Mouse (Mus musculus): Measurements from ENCODE around the gene Rpl27. TPM values are rescaled to one million over a fixed set of nuclear protein-coding genes. Genes with fewer than 3 reads are reported as not detected.

The Rpl27 gene
- 469 and 481 TPM in 2 replicates for polyA plus RNA-seq (2016; fragmentation: Nextera tagmentation; extraction: Ambion mirVana)

DNA sequence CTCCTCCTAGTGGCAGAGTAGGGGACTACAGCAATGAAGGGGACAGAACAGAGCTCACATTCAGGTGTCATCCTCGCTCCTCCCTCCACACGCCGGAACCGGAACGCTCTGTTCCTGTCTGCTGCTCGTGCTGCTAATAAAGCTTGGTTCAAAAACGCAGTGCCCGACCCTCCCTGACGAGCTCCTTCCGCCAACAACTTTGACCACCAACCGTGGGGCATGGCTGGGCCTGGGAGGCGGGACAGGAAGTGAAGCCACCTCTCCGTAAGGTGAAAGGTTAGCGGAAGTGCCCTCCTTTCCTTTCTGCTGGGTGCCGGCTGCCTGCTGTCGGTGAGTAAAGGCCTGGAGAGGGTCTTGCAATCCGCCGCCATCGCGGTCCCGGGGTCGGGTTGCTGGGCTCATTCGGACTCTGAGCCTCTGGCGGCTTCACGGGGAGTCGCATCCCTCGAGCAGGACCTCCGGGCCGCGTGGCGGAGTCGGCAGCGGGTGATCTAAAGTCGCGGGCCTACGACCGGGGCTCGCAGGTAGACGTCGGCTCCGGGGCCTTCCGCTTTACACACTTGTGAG lies at the start of gene Rpl27:
Gene Rpl27, plus strand, starts transcription at position 172 of the 567 bp plus-strand sequence.
- Histone ChIP-seq H3K27me3 (replicated peaks; ENCODE audit: low read depth, poor library complexity, severe bottlenecking) (no peaks in the 10 kb centered on the region), H3K9me3 (no peaks in the 10 kb centered on the region), H3K27ac (replicated peaks) (peak within 1 kb of the TSS; percentile 98), H3K4me1 (peaks cover 20% of the 10 kb centered on the region), H3K4me3 (peak within 1 kb of the TSS; percentile 90), H3K36me3 (replicated peaks) (peaks cover 39% of the 10 kb centered on the region)
- under 1% methylated on average over 42 of the region's 42 CpGs for WGBS
- DNase-seq (ENCODE audit: low spot score), result peak; percentile 99

DNA sequence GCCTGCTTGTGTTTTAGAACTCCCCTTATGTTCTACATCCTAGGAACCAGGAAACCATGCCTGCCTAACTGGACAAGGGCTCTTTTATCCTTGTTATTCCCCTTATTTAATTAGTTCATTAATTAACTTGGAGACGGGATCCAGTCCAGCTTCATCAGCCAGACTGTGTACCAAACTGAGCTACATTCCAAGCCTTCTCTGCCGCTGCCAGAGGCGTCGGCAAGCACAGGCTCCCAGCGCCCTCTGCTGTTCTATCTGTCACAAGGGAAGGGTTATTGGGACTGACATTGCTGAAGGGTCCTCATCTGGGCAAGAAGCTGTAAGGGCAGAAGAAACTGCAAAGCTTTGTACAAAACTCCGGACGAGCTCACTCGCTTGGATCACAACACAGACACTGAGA lies 47.0 kb upstream of the Rpl27 start:
- 8% methylated on average over 8 of the region's 8 CpGs for WGBS
- H3K27me3 ChIP-seq (replicated peaks; ENCODE audit: low read depth, poor library complexity, severe bottlenecking), result no peaks in the 10 kb centered on the region
- H3K4me1 ChIP-seq, result no peaks in the 10 kb centered on the region
- H3K36me3 ChIP-seq (replicated peaks), result no peaks in the 10 kb centered on the region
- no peak overlapping the region for H3K27ac ChIP-seq (replicated peaks)
- no peaks in the 10 kb centered on the region for H3K9me3 ChIP-seq
- no peak overlapping the region for H3K4me3 ChIP-seq
- DNase-seq (ENCODE audit: low spot score), result peak; percentile 81

DNA sequence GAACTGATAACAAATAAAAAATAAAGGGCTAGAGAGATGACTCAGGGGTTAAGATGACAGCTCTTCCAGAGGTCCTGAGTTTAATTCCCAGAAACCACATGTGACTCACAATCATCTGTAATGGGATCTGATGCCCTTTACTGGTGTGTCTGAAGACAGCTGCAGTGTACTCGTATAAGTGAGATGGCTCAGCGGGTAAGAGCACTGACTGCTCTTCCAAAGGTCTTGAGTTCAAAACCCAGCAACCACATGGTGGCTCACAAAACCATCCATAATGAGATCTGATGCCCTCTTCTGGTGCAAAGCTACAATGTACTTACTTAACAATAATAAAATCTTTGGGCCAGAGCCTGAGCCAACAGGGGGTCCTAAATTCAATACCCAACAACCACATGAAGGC lies 26.8 kb upstream of the Rpl27 start:
- 89% methylated on average over 2 of the region's 2 CpGs for WGBS

DNA sequence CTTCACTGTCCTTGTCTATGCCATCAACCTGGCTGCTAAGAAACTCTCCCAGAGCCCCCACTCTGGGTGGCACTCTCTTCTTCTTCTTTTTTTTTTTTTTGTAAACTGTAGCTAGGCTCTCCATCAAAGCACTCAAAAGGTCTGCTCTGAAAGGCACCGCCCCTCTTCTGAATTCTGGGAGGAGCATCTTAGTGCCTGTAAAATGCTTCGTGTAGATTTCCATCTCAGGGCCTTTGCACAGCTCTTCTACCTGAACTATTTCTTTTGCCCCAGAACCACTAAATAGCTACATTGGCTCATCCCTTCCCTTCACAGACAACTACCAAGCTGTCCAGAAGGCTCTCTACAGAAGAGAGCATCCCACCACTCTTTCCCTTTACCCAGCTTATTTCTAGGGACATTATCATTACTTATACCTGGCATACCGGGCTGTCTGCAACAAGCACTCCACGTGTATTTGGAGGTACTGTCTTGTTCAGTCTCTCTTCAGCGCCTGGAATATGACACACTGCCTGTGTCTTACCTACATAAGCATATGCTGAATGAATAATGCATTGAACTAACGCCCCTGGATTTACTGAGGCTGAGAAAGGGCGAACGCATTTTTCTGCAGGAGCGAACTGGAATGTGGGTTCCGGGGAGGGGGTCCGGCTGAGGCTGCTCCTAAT lies 25.5 kb upstream of the Rpl27 start:
- H3K9me3 ChIP-seq, result no peaks in the 10 kb centered on the region
- peak overlapping the region; percentile 76 for H3K4me3 ChIP-seq
- H3K27me3 ChIP-seq (replicated peaks; ENCODE audit: low read depth, poor library complexity, severe bottlenecking), result no peaks in the 10 kb centered on the region
- H3K4me1 ChIP-seq, result peaks cover 11% of the 10 kb centered on the region
- no peak for DNase-seq (ENCODE audit: low spot score)
- peaks cover 30% of the 10 kb centered on the region for H3K36me3 ChIP-seq (replicated peaks)
- peak overlapping the region; percentile 95 for H3K27ac ChIP-seq (replicated peaks)
- WGBS, result 2% methylated on average over 11 of the region's 11 CpGs

More for the DNA sequence above, 26.8 kb upstream of the Rpl27 start:
- Histone ChIP-seq H3K4me1 (peaks cover 11% of the 10 kb centered on the region), H3K36me3 (replicated peaks) (peaks cover 42% of the 10 kb centered on the region), H3K9me3 (no peaks in the 10 kb centered on the region), H3K27ac (replicated peaks) (no peak overlapping the region), H3K4me3 (no peak overlapping the region), H3K27me3 (replicated peaks; ENCODE audit: low read depth, poor library complexity, severe bottlenecking) (no peaks in the 10 kb centered on the region)
- DNase-seq (ENCODE audit: low spot score), result no peak

DNA sequence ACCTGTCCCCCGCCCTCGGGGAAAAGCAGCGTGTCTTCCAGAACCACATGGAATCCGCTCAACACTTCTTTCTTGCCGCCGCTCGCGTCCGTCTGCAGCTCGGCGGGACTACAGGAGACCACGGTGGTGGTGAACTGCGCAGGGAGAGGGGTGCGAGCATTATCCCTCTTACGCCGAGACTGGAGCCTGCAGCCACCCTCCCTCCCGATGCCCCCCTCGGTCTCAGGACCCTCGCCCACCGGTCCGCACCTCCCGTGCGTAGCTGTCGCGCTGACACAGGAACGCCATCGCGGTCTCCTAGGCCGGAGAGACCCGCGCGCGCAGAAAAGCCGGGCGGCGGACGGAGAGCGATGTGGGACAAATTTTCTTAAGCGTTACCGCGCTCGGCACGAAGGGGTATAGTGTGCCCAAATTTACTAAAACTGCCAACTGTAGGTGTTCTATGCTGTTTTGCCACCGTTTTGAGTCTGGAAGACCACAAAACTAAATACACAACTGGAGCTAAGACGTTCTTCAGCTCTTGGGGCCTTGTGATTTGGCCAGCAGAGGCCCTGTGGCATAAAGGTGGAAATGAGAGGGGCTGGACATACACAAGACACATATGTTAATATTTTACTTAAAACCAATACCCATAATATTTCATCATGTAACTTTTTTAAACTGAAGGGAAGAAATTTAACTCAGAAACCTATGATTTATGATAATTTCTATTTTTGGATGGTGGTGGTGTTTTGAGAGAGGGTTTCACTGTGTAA lies 24.8 kb upstream of the Rpl27 start, which contains the start of gene Aarsd1:
Gene Aarsd1, minus strand, starts transcription at position 515 of the 755 bp plus-strand sequence.
- Histone ChIP-seq H3K4me3 (peak within 1 kb of the TSS; percentile 76), H3K27ac (replicated peaks) (peak within 1 kb of the TSS; percentile 95), H3K9me3 (no peaks in the 10 kb centered on the region), H3K27me3 (replicated peaks; ENCODE audit: low read depth, poor library complexity, severe bottlenecking) (no peaks in the 10 kb centered on the region), H3K4me1 (peaks cover 11% of the 10 kb centered on the region), H3K36me3 (replicated peaks) (peaks cover 23% of the 10 kb centered on the region)
- WGBS, result under 1% methylated on average over 45 of the region's 45 CpGs
- peak; percentile 91 for DNase-seq (ENCODE audit: low spot score)

DNA sequence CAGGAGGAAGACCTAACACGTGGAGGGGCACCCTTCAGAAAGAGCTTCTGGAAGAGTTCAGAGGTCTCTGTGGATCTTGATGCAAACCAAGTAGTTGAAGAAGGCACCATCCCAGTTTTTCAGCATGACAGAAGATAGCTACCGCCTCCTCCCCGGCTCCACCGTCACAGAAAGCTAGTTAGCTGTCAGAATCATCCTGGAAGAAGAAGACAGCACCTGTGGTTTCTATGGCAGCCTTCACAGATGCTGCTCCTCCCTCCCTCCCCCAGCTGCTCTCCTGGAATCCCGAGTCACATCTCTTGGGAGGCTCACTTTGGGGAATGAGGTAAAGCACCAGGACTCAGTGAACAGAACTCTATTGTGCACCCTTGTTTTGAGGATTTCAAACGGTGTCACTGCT lies 23.1 kb upstream of the Rpl27 start:
- no peak overlapping the region for H3K27ac ChIP-seq (replicated peaks)
- H3K36me3 ChIP-seq (replicated peaks), result peaks cover 6% of the 10 kb centered on the region
- H3K9me3 ChIP-seq, result no peaks in the 10 kb centered on the region
- peaks cover 16% of the 10 kb centered on the region for H3K4me1 ChIP-seq
- no peak for DNase-seq (ENCODE audit: low spot score)
- no peaks in the 10 kb centered on the region for H3K27me3 ChIP-seq (replicated peaks; ENCODE audit: low read depth, poor library complexity, severe bottlenecking)
- no peak overlapping the region for H3K4me3 ChIP-seq
- WGBS, result 56% methylated on average over 6 of the region's 6 CpGs

DNA sequence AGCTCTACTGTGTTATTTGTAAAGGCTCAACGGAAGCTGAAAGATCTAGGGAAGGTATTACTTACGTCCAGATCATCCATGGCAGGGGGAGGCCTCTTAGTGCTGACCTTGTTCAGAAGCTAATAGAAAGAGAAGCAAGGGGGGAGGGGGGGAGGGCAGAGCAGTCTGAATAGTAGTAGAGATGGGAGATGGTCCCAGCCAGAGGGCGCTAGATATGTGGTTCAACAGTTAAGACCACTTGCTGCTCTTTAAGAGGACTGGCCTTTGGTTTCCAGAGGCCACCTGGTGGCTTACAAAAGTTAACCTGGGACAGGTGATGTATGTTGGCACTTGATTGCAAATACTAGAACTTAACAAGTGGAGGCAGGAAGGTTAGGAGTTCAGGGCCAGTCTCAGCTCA lies 22.5 kb upstream of the Rpl27 start:
- DNase-seq (ENCODE audit: low spot score), result no peak
- H3K4me3 ChIP-seq, result no peak overlapping the region
- H3K9me3 ChIP-seq, result no peaks in the 10 kb centered on the region
- no peaks in the 10 kb centered on the region for H3K27me3 ChIP-seq (replicated peaks; ENCODE audit: low read depth, poor library complexity, severe bottlenecking)
- peaks cover 21% of the 10 kb centered on the region for H3K4me1 ChIP-seq
- H3K27ac ChIP-seq (replicated peaks), result no peak overlapping the region
- WGBS, result 26% methylated on average over 3 of the region's 3 CpGs
- H3K36me3 ChIP-seq (replicated peaks), result peaks cover 3% of the 10 kb centered on the region; the same call in 1 of the 2 replicates

DNA sequence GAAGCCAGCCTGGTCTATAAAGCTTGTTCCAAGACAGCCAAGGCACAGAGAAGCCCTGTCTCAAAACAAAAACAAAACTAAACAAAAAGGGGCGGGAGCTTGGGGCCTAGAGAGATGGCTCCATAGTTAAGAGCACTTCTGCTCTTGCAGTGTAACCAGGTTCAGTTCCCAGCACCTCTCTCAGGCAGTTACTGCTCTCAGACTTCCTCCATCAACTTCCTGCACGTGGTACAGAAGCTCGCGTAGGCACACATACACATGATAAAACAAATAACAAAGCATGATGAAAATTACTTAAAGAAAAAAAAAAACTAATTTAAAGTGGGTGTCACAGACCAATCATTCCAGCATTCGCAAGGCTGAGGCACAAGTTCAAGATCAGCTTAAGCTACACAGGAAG lies 21.9 kb upstream of the Rpl27 start:
- Histone ChIP-seq H3K4me1 (peaks cover 22% of the 10 kb centered on the region), H3K27ac (replicated peaks) (no peak overlapping the region), H3K4me3 (no peak overlapping the region), H3K9me3 (no peaks in the 10 kb centered on the region), H3K36me3 (replicated peaks) (no peaks in the 10 kb centered on the region), H3K27me3 (replicated peaks; ENCODE audit: low read depth, poor library complexity, severe bottlenecking) (no peaks in the 10 kb centered on the region)
- DNase-seq (ENCODE audit: low spot score), result no peak
- WGBS, result 88% methylated on average over 5 of the region's 5 CpGs

DNA sequence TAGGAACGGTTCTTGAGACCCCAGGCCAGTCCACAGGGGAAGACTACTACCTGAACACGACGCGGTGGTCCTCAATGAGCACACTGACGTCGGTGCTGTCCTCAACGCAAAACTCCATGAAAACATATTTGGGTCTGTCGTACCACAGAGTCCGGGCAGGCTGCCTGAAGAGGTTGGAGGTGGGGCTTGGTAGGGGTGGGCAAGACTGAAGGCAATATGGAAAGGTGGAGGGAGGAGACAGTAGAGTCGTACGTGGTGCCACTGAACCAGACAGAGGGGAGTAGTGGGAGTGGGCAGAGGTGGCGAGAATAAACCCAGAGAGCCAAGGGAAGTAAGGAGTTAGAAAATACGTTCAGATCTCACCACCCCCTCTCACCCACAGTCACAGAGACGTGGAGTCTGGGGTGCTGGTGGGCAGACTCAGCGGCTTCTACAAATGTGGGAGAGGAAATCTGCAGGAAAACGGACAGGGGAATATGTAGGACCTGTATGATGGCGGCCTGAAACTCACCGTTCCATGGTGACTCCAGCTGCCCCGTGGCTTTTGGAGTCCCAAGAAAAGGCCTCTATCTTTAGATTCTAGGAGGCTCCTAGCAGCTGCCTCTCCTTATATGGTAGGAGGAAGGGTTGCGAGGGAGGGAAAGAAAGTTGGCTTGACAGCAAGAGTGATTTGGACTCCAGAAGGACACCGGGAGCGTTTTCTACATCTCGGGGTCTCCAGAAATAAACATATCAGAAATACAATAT lies 17.8 kb upstream of the Rpl27 start, which contains the start of gene Gm27029:
Gene Gm27029, minus strand, starts transcription at position 692 of the 747 bp plus-strand sequence.
- 5% methylated on average over 23 of the region's 23 CpGs for WGBS
- H3K36me3 ChIP-seq (replicated peaks), result peaks cover 3% of the 10 kb centered on the region
- peaks cover 31% of the 10 kb centered on the region for H3K4me1 ChIP-seq
- DNase-seq (ENCODE audit: low spot score), result no peak
- no peaks in the 10 kb centered on the region for H3K27me3 ChIP-seq (replicated peaks; ENCODE audit: low read depth, poor library complexity, severe bottlenecking)
- H3K4me3 ChIP-seq, result peak within 1 kb of the TSS; percentile 100
- no peaks in the 10 kb centered on the region for H3K9me3 ChIP-seq
- H3K27ac ChIP-seq (replicated peaks), result peak within 1 kb of the TSS; percentile 84

DNA sequence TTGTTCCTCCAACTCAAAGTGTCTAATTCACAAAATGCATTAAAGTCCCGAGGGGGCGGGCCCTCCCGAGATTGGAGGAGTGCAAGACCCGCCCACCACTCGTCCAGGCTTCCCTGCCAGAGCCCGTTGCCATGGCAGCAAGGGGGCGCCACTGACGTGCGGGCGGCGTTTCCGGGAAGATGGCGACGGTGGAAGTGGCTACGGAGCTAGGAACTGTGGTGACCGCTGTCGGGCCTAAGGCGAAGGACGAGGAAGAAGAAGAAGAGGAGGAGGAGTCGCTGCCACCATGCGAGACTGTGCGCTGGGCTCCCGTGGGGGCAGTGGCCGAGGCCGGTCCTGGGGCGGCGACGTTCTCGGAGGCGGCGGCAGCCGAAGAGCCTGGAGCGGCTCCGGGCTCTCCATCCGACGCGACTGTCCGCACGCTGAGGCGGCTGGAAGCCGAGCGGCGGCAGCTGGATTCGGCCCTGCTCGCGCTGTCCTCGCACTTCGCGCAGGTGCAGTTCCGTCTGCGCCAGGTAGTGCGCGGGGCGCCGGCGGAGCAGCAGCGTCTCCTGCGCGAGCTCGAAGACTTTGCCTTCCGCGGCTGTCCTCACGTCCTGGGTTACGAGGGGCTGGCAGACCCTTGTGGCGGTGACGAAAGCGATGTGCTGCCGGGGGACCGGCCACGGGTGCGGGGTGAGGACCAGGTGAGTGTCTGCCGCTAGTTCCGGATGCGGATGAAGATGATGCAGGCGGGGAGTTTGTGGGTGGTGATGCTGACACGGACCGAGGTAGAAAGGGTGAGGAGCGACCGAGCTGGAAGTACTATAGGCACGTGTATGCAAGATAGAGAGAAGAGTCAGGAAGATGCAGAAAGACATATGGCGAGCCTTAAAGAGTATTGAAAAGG lies 16.9 kb upstream of the Rpl27 start, which contains the start of the genes Rundc1 and Ptges3l:
Gene Rundc1, plus strand, starts transcription at position 161 of the 889 bp plus-strand sequence.
Gene Ptges3l, minus strand, starts transcription at position 409 of the 889 bp plus-strand sequence.
- peak; percentile 99 for DNase-seq (ENCODE audit: low spot score)
- H3K27me3 ChIP-seq (replicated peaks; ENCODE audit: low read depth, poor library complexity, severe bottlenecking), result no peaks in the 10 kb centered on the region
- peaks cover 31% of the 10 kb centered on the region for H3K4me1 ChIP-seq
- no peaks in the 10 kb centered on the region for H3K9me3 ChIP-seq
- under 1% methylated on average over 81 of the region's 81 CpGs for WGBS
- peaks cover 11% of the 10 kb centered on the region for H3K36me3 ChIP-seq (replicated peaks)
- peak within 1 kb of the TSS; percentile 84 for H3K27ac ChIP-seq (replicated peaks)
- H3K4me3 ChIP-seq, result peak within 1 kb of the TSS; percentile 100

DNA sequence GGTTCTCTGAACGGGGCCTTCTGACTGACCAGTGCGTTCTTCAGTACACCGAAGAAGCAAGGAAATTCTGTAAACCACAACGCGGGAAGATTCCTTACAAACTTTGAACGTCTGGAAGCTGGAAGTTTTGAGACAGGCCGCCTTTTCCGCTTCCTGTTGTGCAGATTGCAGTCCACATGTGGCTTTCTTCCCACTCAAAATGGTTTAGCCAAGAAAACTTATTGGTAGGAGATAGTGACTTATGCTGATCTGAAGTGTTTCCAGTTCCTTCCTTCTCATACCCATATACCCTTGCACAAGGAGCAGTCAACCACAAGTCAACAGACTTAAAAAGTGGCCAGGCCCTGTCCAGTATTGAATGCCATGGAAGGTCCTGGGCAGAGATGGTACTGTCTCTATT lies 15.9 kb upstream of the Rpl27 start:
- Histone ChIP-seq H3K27ac (replicated peaks) (no peak overlapping the region), H3K36me3 (replicated peaks) (peaks cover 21% of the 10 kb centered on the region), H3K9me3 (no peaks in the 10 kb centered on the region), H3K27me3 (replicated peaks; ENCODE audit: low read depth, poor library complexity, severe bottlenecking) (no peaks in the 10 kb centered on the region), H3K4me3 (peak overlapping the region; percentile 100), H3K4me1 (peaks cover 31% of the 10 kb centered on the region)
- no peak for DNase-seq (ENCODE audit: low spot score)
- 67% methylated on average over 8 of the region's 8 CpGs for WGBS

Data from embryonic facial prominence, embryonic 10.5 days (tissue).